Mouse (Mus musculus) forebrain, embryonic 12.5 days (tissue): ENCODE results near the gene Cdadc1. TPM values are rescaled to one million over a fixed set of nuclear protein-coding genes. Genes with fewer than 3 reads are reported as not detected.
"Not testable (repeated sequence)": the region's sequence is repeated elsewhere in the genome, so short reads cannot be mapped to it uniquely, and the experiment has no call there.

Source experiments
- ATAC-seq: fragments of 200-750 bp; cut with Nextera tagmentation; 2 replicates; pipeline ENCODE4 v1.8.0; 2017; ENCODE audit warnings: moderate TSS enrichment; ENCODE audit not compliant: low FRiP score
- H3K27ac ChIP-seq: fragments of 300-500 bp; sonication (generic); 2 replicates; pipeline ENCODE4 v1.5.1; 2016; ENCODE audit warnings: mild to moderate bottlenecking
- H3K27me3 ChIP-seq: fragments of 300-500 bp; sonication (generic); 2 replicates; pipeline ENCODE4 v1.6.1; 2016; ENCODE audit warnings: mild to moderate bottlenecking
- H3K36me3 ChIP-seq: fragments of 300-500 bp; sonication (generic); replicated peaks from 2 replicates; pipeline ENCODE4 v1.6.1; 2016; ENCODE audit warnings: mild to moderate bottlenecking
- H3K4me1 ChIP-seq: fragments of 300-500 bp; sonication (generic); 2 replicates; pipeline ENCODE4 v1.6.1; 2016
- H3K4me2 ChIP-seq: fragments of 300-500 bp; sonication (generic); 2 replicates; pipeline ENCODE4 v1.6.1; 2016; ENCODE audit warnings: mild to moderate bottlenecking, moderate library complexity
- H3K4me3 ChIP-seq: fragments of 300-500 bp; sonication (generic); replicated peaks from 2 replicates; pipeline ENCODE4 v1.5.1; 2016; ENCODE audit warnings: mild to moderate bottlenecking
- H3K9ac ChIP-seq: fragments of 300-500 bp; sonication (generic); 2 replicates; pipeline ENCODE4 v1.6.1; 2016; ENCODE audit warnings: mild to moderate bottlenecking
- H3K9me3 ChIP-seq: fragments of 300-500 bp; sonication (generic); 2 replicates; pipeline ENCODE4 v1.6.1; 2016
- WGBS: fragments of 180-500 bp; shearing (Covaris S2); methylation state at CpG from one replicate; pipeline ENCODE4 v1.1.7; 2016; 5-methylcytosine and 5-hydroxymethylcytosine counted together
- polyA plus RNA-seq: library from polyadenylated mRNA; unstranded; fragments of >200 nt; fragmentation: Nextera tagmentation; extraction: Ambion mirVana; gene quantifications from 2 replicates; pipeline ENCODE4 v1.2.1, GENCODE M21; 2016

Gene Cdadc1
- polyA plus RNA-seq, 1 experiment from 2014 or later, result 28.1 TPM

DNA sequence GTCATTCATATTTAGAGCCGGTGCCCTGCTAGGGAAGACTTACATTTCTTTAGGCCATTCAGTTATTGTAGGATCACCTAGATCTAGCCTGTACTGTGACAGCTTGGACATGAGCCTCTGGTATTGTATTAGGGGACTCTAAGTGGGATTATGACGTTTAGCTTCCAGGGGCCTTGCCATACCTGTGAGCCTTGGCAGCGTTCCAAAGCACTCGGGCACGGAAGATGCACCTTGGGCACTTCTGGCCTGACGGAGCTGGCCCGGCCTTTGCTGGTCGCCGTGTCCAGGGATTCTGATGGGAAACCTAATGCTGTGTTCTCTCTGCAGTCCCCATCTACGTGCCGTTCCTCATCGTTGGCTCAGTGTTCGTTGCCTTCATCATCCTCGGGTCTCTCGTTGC is 31.5 kb upstream of the Cdadc1 start:
- peaks cover 30% of the 10 kb centered on the region for H3K36me3 ChIP-seq
- peak overlapping the region; percentile 82 for H3K4me3 ChIP-seq
- no peak for ATAC-seq
- no peak overlapping the region for H3K27ac ChIP-seq
- peak overlapping the region; percentile 63 for H3K4me2 ChIP-seq
- peaks cover 14% of the 10 kb centered on the region for H3K27me3 ChIP-seq
- H3K9ac ChIP-seq, result no peak overlapping the region
- 81% methylated on average over 15 of the region's 15 CpGs for WGBS
- H3K9me3 ChIP-seq, result no peaks in the 10 kb centered on the region
- peaks cover 27% of the 10 kb centered on the region for H3K4me1 ChIP-seq

DNA sequence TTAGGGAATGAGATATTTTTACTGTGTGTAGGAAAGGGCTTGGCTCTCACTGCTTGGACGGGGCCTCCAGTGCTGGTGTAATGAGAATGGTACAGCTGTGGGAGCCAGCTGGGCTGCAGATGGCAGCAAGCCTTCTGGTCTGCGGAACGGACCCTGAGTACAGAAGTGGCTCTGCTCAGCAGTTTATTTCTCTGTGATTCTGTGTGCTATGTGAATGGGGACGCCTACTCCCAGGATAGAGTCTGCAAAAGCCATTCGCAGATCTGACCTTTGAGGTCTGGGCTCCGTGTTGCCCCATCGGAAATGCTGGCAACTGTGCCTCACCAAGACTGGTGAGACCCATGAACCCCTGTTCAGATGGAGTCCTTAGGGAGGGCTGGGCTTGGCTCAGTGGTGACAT is 30.1 kb upstream of the Cdadc1 start:
- H3K9ac ChIP-seq, result peak overlapping the region; percentile 83
- 13% methylated on average over 7 of the region's 7 CpGs for WGBS
- H3K9me3 ChIP-seq, result no peaks in the 10 kb centered on the region
- H3K4me3 ChIP-seq, result peak overlapping the region; percentile 82
- peak; percentile 63; the same call in 1 of the 2 replicates for ATAC-seq
- H3K36me3 ChIP-seq, result peaks cover 30% of the 10 kb centered on the region
- H3K4me1 ChIP-seq, result peaks cover 27% of the 10 kb centered on the region
- H3K27me3 ChIP-seq, result peaks cover 28% of the 10 kb centered on the region
- H3K27ac ChIP-seq, result peak overlapping the region; percentile 93
- peak overlapping the region; percentile 63 for H3K4me2 ChIP-seq

DNA sequence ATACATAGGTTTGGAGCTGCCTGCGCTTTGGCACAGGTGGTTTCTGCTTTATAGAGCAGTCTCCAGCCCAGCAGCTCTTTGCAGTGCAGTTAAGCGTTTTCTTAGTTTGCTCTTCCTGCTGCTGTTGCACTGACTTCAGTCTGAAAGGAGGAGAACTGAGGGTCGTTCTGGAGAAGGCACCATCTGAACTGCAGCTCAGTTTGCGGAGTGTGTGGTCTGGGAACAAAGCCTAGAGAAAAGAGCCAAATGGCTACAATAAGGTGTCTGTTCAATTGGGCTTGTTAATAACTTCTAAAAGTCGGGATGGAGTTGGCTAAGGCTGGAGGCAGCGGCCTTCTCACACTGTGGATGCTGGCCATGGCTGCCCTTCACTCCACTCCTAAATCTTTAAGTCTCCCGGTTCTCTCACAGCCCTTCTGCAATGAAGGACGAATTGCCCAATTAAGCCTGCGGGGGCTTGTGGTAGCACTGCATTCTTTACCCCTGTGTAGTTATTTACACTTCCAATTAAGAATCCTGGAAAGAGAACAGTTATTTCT is 29.5 kb upstream of the Cdadc1 start:
- peaks cover 33% of the 10 kb centered on the region for H3K27me3 ChIP-seq
- H3K9me3 ChIP-seq, result no peaks in the 10 kb centered on the region
- peaks cover 27% of the 10 kb centered on the region for H3K4me1 ChIP-seq
- peak overlapping the region; percentile 83 for H3K9ac ChIP-seq
- H3K27ac ChIP-seq, result peak overlapping the region; percentile 93
- H3K36me3 ChIP-seq, result peaks cover 26% of the 10 kb centered on the region
- peak overlapping the region; percentile 82 for H3K4me3 ChIP-seq
- no peak for ATAC-seq
- peak overlapping the region; percentile 63 for H3K4me2 ChIP-seq
- WGBS, result 4% methylated on average over 9 of the region's 9 CpGs

DNA sequence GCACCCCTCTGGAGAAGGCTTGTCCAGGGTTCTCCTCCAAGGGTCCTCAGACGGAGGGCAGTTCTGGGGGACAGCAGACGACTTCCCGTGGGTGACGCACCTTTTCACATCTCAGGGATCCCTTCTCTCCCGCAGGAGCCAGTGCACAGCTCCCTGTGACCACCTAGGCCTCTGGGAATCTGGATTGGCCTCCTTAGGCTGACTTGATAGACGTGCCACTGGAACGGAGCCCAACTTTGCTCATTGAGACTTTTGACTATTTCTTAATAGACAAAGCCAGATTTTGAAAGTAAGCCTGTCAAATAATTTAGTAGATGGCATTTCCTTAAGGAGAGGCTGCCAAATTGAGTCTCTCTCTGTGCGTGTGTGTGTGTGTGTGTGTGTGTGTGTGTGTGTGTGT is 29.0 kb upstream of the Cdadc1 start:
- H3K9ac ChIP-seq, result peak overlapping the region; percentile 83
- peaks cover 38% of the 10 kb centered on the region for H3K27me3 ChIP-seq
- peak overlapping the region; percentile 93 for H3K27ac ChIP-seq
- peaks cover 27% of the 10 kb centered on the region for H3K4me1 ChIP-seq
- peaks cover 21% of the 10 kb centered on the region for H3K36me3 ChIP-seq
- H3K9me3 ChIP-seq, result no peaks in the 10 kb centered on the region
- 2% methylated on average over 8 of the region's 8 CpGs for WGBS
- H3K4me3 ChIP-seq, result peak overlapping the region; percentile 82
- H3K4me2 ChIP-seq, result peak overlapping the region; percentile 63
- no peak for ATAC-seq

DNA sequence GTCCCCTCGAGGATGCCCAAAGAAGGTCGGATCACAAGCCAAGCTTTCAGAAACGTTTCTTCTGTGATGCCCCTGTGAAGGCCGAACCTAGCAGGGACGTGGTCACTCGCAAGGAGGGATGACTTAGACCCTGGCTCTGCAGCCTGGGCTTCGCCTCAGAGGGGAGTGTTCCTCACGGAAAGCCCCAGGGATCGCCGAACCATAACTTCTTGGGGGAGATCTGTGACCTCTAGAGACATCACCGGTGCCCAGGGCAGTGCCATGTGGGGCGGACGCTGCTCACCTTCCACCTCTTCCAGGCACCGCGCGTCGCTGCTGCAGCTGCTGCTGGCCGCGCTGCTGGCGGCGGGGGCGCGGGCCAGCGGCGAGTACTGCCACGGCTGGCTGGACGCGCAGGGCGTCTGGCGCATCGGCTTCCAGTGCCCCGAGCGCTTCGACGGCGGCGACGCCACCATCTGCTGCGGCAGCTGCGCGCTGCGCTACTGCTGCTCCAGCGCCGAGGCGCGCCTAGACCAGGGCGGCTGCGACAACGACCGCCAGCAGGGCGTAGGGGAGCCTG is 28.1 kb upstream of the Cdadc1 start:
- WGBS, result under 1% methylated on average over 47 of the region's 51 CpGs
- peaks cover 27% of the 10 kb centered on the region for H3K4me1 ChIP-seq
- peak overlapping the region; percentile 82 for H3K4me3 ChIP-seq
- peak overlapping the region; percentile 63 for H3K4me2 ChIP-seq
- peak; percentile 71 for ATAC-seq
- H3K9ac ChIP-seq, result peak overlapping the region; percentile 83
- no peaks in the 10 kb centered on the region for H3K9me3 ChIP-seq
- H3K36me3 ChIP-seq, result peaks cover 14% of the 10 kb centered on the region
- peak overlapping the region; percentile 93 for H3K27ac ChIP-seq
- H3K27me3 ChIP-seq, result peaks cover 39% of the 10 kb centered on the region

DNA sequence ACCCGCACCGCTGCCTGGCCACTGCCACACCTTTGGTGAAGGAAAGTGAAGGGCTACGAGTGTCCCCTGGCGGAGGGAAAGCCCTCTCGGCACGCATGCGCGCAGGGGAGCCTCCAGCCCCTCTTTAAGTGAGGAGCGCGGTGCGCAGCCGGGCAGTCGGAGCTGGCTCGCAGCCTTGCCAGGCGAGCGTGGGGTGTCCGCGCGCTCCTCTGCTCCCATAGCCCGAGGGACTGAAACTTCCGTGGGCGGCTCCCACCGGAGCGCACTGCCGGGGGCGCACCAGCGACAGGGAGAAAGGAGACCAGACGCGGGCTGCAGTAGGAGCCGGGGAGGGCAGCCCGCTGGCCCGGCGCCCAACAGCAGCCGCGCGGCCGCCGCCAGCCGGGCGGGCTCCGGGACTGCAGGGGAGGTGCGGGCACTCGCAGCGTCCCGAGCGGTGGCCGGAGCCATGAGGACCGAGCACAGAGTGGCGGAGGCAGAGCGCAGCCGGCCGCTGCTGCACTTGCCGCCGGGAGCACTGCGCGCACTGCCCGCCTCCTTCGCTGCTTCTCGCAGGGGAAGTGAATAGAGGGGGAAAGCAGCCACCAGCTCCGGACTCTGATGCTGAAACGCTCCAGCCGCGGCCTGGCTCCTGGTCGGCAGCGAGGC is 27.5 kb upstream of the Cdadc1 start, which contains the start of gene Shisa2:
Gene Shisa2 (plus strand): TSS at position 151 of the 648 bp plus-strand sequence.
- H3K9me3 ChIP-seq, result no peaks in the 10 kb centered on the region
- H3K27ac ChIP-seq, result peak within 1 kb of the TSS; percentile 93
- under 1% methylated on average over 60 of the region's 65 CpGs for WGBS
- peaks cover 27% of the 10 kb centered on the region for H3K4me1 ChIP-seq
- peak within 1 kb of the TSS; percentile 83 for H3K9ac ChIP-seq
- peaks cover 39% of the 10 kb centered on the region for H3K27me3 ChIP-seq
- H3K36me3 ChIP-seq, result peaks cover 8% of the 10 kb centered on the region
- ATAC-seq, result peak; percentile 90
- H3K4me3 ChIP-seq, result peak within 1 kb of the TSS; percentile 82
- H3K4me2 ChIP-seq, result peak within 1 kb of the TSS; percentile 63

DNA sequence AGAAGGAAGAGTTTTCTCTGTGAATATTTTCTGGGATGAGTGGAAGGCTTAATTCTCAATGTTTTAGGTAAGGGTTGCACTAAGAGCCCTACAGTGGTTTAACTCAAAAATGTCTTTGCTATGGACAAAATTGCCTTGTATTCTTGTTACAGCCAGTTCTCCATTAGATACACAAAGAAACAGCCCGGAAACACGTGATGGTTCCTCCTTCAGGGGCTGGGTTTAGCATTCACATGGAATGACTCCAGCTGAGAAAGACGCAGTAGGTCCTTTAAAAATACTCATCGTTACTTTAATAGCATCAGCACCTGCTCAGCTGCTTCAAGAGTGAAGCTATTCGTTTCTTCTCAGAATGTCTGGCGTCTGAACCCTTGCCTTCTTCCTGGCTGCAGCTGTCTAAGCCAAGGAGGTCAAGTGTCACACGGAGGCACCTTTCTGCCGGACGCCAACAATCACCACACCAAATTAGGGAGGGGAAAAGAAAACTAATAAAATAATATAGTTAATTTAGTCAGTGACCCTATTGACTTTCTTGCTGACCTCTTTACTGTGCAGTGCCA is 26.6 kb upstream of the Cdadc1 start:
- ATAC-seq, result no peak
- no peak overlapping the region for H3K9ac ChIP-seq
- H3K27me3 ChIP-seq, result peaks cover 39% of the 10 kb centered on the region
- H3K9me3 ChIP-seq, result no peaks in the 10 kb centered on the region
- H3K36me3 ChIP-seq, result no peaks in the 10 kb centered on the region
- H3K27ac ChIP-seq, result no peak overlapping the region
- H3K4me3 ChIP-seq, result no peak overlapping the region
- H3K4me1 ChIP-seq, result peaks cover 21% of the 10 kb centered on the region
- 17% methylated on average over 9 of the region's 9 CpGs for WGBS
- H3K4me2 ChIP-seq, result peak overlapping the region; percentile 63

DNA sequence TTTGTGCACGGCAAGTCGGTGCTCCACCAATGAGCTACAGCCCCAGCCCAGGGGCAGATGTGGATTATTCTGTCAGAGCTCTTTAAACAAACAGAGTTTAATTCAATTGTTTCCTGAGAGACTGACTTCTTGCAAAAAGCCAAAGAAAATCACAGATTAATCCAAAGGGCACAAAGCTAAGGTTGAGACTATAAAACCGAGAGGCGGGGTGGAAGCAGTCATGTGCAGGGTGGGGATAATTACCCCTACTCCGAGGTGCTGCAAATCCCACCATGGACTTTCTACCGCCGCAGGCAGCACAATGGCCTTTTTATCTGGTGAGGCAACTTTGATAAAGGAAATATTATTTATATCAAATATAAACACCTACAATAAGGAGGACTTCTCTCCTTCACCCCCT is 19.0 kb upstream of the Cdadc1 start:
- Histone ChIP-seq H3K9ac (no peak overlapping the region), H3K9me3 (no peaks in the 10 kb centered on the region), H3K4me2 (no peak overlapping the region), H3K4me1 (no peaks in the 10 kb centered on the region), H3K36me3 (no peaks in the 10 kb centered on the region), H3K4me3 (no peak overlapping the region), H3K27ac (no peak overlapping the region), H3K27me3 (peaks cover 15% of the 10 kb centered on the region)
- 34% methylated on average over 7 of the region's 7 CpGs for WGBS
- ATAC-seq, result no peak

DNA sequence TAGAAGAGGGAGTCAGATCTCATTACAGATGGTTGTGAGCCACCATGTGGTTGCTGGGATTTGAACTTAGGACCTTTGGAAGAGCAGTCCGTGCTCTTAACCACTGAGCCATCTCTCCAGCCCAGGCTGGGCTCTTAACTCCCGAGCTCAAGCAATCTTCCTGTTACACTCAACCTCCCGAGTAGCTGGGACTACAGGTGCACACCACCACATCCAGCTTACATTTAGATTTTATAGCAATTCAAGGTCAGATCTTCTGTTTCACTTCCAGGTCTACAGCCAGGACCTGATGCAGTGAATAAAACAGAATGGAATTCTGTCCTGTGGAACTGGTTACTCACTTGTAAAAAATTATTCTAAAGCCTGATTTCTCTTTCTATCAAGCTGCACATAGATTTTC is 16.4 kb upstream of the Cdadc1 start:
- H3K4me3 ChIP-seq, H3K36me3 ChIP-seq, H3K4me1 ChIP-seq, H3K9me3 ChIP-seq, ATAC-seq, H3K9ac ChIP-seq, H3K27ac ChIP-seq, H3K4me2 ChIP-seq: not testable (repeated sequence)
- peaks cover 13% of the 10 kb centered on the region for H3K27me3 ChIP-seq
- WGBS, result 83% methylated on average over 3 of the region's 3 CpGs

DNA sequence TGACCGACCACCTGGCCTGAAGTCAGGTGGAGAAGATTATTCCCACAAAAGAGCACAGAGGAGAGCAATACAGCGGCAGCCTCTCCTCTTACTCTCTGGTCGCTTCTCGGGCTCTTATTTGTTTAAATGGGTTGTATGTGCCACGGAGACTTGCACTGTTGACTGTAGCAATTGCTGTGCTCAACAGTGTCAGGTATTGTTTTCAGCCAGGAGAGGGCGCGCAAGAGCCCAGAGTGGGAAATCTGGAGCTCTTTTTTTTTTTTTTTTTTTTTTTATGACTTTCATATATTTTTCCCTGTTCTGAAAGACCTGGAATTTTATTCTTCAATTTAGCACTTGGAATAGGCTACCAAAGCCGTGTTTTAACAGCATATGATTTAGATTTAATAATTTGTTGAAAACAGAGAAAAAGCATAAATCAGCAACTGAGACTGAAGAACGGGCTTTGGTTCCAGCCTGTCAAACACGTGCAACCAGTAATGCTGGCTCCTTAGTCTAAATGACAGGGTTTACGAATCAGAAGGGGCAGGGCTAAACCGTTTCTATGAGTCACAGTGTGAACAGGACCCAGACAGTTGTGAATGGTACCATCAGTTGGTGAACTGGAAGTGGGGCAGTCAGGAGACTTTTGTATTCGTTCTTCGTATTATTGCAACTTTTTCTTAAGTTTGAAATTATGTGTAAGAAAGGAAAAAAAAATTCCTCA is 15.3 kb upstream of the Cdadc1 start:
- ATAC-seq, result no peak
- Histone ChIP-seq H3K4me3 (no peak overlapping the region), H3K36me3 (no peaks in the 10 kb centered on the region), H3K4me1 (no peaks in the 10 kb centered on the region), H3K27me3 (peaks cover 8% of the 10 kb centered on the region), H3K9me3 (no peaks in the 10 kb centered on the region), H3K27ac (no peak overlapping the region), H3K4me2 (no peak overlapping the region), H3K9ac (no peak overlapping the region)
- 54% methylated on average over 14 of the region's 14 CpGs for WGBS

DNA sequence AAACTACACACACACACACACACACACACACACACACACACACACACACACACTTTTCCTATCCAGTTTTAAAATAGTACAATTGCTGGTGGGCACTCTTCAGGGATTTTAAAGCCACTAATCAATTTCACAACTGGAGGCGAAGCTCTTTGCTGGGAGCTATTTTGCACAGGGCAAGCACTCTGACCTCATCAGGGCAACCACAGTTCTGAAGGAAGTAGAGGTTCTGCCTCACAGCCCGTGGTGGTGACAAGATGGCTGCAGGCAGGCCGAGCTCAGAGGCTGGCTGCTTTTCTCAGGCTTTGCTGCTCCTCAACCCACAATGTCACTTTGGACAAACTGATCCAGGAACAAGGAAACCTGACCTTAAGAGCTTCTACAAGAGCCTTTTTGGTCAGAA is 9.3 kb upstream of the Cdadc1 start:
- no peaks in the 10 kb centered on the region for H3K4me1 ChIP-seq
- no peak for ATAC-seq
- H3K4me2 ChIP-seq, result no peak overlapping the region
- H3K9ac ChIP-seq, result no peak overlapping the region
- no peaks in the 10 kb centered on the region for H3K36me3 ChIP-seq
- H3K27me3 ChIP-seq, result peaks cover 15% of the 10 kb centered on the region; the same call in 1 of the 2 replicates
- H3K9me3 ChIP-seq, result no peaks in the 10 kb centered on the region
- H3K4me3 ChIP-seq, result no peak overlapping the region
- no peak overlapping the region for H3K27ac ChIP-seq
- WGBS, result 57% methylated on average over 3 of the region's 3 CpGs

DNA sequence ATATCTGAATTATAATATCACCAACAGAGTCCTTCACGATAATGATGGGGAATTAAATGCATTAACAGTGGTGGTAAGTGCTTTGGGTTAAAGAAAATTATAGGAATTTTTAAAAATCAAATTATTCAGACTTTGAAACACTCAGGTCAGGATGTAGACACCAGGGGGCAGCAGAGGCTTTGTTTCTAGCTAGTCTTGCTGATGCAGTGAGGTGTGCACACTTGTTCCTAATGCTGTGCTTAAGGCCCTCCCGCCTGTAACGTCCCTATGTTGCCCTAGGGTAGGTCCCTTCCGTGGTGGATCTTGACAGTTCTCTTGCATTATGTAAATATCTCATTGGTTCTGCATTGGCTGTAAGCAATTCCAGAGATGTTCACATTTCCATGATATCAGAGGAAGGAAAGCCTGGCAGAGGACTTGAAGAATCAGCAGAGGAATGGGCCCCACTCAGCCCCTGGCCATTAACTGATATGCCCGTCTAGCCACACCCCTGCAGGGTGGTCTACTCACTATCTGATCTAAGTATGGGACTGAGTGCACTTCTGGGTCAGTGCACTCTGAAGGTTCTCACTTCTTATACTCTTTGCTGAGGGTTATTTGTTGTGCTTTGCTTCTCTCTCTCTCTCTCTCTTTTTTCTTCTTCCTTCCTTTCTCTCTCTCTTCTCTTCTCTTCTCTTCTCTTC is 8.1 kb upstream of the Cdadc1 start:
- H3K4me1 ChIP-seq, result no peaks in the 10 kb centered on the region
- H3K27ac ChIP-seq, result no peak overlapping the region
- H3K4me3 ChIP-seq, result no peak overlapping the region
- no peak overlapping the region for H3K4me2 ChIP-seq
- 17% methylated on average over 5 of the region's 5 CpGs for WGBS
- H3K9me3 ChIP-seq, result no peaks in the 10 kb centered on the region
- H3K27me3 ChIP-seq, result peaks cover 15% of the 10 kb centered on the region; the same call in 1 of the 2 replicates
- peak; percentile 61; the same call in 1 of the 2 replicates for ATAC-seq
- H3K36me3 ChIP-seq, result no peaks in the 10 kb centered on the region
- no peak overlapping the region for H3K9ac ChIP-seq
